Mouse (Mus musculus) spleen, adult 2 months (tissue): ENCODE measurements around the gene Etv3.

Source experiments
- CTCF ChIP-seq: fragments of 200-500 bp; IDR thresholded peaks from 2 replicates; pipeline ENCODE4 v1.5.1; 2011; ENCODE audit warnings: mild to moderate bottlenecking, inconsistent platforms; ENCODE audit not compliant: insufficient read depth, insufficient read length, insufficient replicate concordance; ENCODE audit errors: extremely low read depth
- POLR2A ChIP-seq: fragments of 200-500 bp; IDR thresholded peaks from 2 replicates; pipeline ENCODE4 v1.6.1; 2011; ENCODE audit warnings: low read depth, low read length, inconsistent platforms

GRCm38 (mm10) chr3:87540028-87540675 is 14.9 kb downstream of the Etv3 start:
- TF ChIP-seq POLR2A (no peak), CTCF (no peak)
